Mouse (Mus musculus): Measurements from ENCODE around the gene Prpf8.

GRCm38 (mm10) chr11:75521609-75522008, 35.0 kb downstream of the Prpf8 start:
- TF ChIP-seq CTCF (IDR thresholded peaks at IDR 0.05; ENCODE audit: insufficient read depth, low read length) (no peak), POLR2A (IDR thresholded peaks at IDR 0.05; ENCODE audit: borderline replicate concordance, extremely low read depth, low read depth, low read length) (no peak)
